Mouse (Mus musculus): ENCODE data around the gene Ms4a14.

Gene Ms4a14

GRCm38 (mm10) chr19:11261522-11261921, 52.7 kb downstream of the Ms4a14 start:
- DNase-seq, result no peak

All from lung, postnatal 4 days (tissue).